Mouse (Mus musculus) bone marrow macrophage, adult 2 months (primary cell): ENCODE results near the gene Gm20388.

Experiments
- CTCF ChIP-seq: IDR thresholded peaks from 2 replicates; pipeline ENCODE4 v1.5.1; 2012; ENCODE audit warnings: low read depth, mild to moderate bottlenecking, low read length, moderate library complexity
- POLR2A ChIP-seq: IDR thresholded peaks from 2 replicates; pipeline ENCODE4 v1.6.1; 2012; ENCODE audit warnings: mild to moderate bottlenecking, low read depth, low read length, borderline replicate concordance

- no peak for TF ChIP-seq POLR2A
- TF ChIP-seq CTCF, result no peak
Measured at GRCm38 (mm10) chr8:122692152-122692551, 2781.5 kb downstream of the Gm20388 start.
